Mouse (Mus musculus): ENCODE results near the gene Gm17304.

GRCm38 (mm10) chr5:106574560-106574946, 34.3 kb upstream of the Gm17304 start:
- TF ChIP-seq CTCF (IDR thresholded peaks at IDR 0.05) = peak; percentile 91
- no peak for TF ChIP-seq EP300 (IDR thresholded peaks at IDR 0.05; ENCODE audit: insufficient read depth, low read depth, low read length)
- TF ChIP-seq POLR2A (IDR thresholded peaks at IDR 0.05; ENCODE audit: insufficient read depth, low read depth, low read length) = no peak

Measured in heart, adult 2 months (tissue).